Mouse (Mus musculus) heart, embryonic 10.5 days (tissue): ENCODE results near the gene Sort1. TPM values are rescaled to one million over a fixed set of nuclear protein-coding genes. Genes with fewer than 3 reads are reported as not detected.

Source experiments
- DNase-seq: peaks from one replicate; pipeline ENCODE4 v3.0.0-alpha.2; 2017; ENCODE audit warnings: low spot score
- H3K27ac ChIP-seq: fragments of 300-500 bp; sonication (generic); 2 replicates; pipeline ENCODE4 v1.5.1; 2016; ENCODE audit warnings: mild to moderate bottlenecking
- H3K27me3 ChIP-seq: fragments of 300-500 bp; sonication (generic); 2 replicates; pipeline ENCODE4 v1.6.1; 2016; ENCODE audit warnings: mild to moderate bottlenecking; ENCODE audit not compliant: poor library complexity, insufficient read depth, severe bottlenecking
- H3K36me3 ChIP-seq: fragments of 300-500 bp; sonication (generic); 2 replicates; pipeline ENCODE4 v1.6.1; 2016; ENCODE audit warnings: mild to moderate bottlenecking, moderate library complexity
- H3K4me1 ChIP-seq: fragments of 300-500 bp; sonication (generic); 2 replicates; pipeline ENCODE4 v1.6.1; 2016; ENCODE audit warnings: mild to moderate bottlenecking
- H3K4me3 ChIP-seq: fragments of 300-500 bp; sonication (generic); 2 replicates; pipeline ENCODE4 v1.5.1; 2016; ENCODE audit warnings: mild to moderate bottlenecking, moderate library complexity
- H3K9me3 ChIP-seq: fragments of 300-500 bp; sonication (generic); 2 replicates; pipeline ENCODE4 v1.6.1; 2016; ENCODE audit warnings: mild to moderate bottlenecking, moderate library complexity
- WGBS: fragments of 180-500 bp; shearing (Covaris S2); methylation state at CpG from one replicate; pipeline ENCODE4 v1.1.7; 2016; 5-methylcytosine and 5-hydroxymethylcytosine counted together
- polyA plus RNA-seq: library from polyadenylated mRNA; unstranded; fragments of >200 nt; fragmentation: Nextera tagmentation; extraction: Ambion mirVana; gene quantifications from 2 replicates; pipeline ENCODE4 v1.2.1, GENCODE M21; 2016

Gene Sort1
- polyA plus RNA-seq, 1 experiment from 2014 or later, result 15.1 TPM

- 0 out of 2 replicates have a peak overlapping the region, but pooled peaks have one; percentile 8 for H3K4me3 ChIP-seq
- peaks cover 79% of the 10 kb centered on the region for H3K4me1 ChIP-seq
- 53% methylated on average over 14 of the region's 14 CpGs for WGBS
- no peak for DNase-seq
- no peaks in the 10 kb centered on the region for H3K36me3 ChIP-seq
- peak overlapping the region; percentile 84; the same call in 1 of the 2 replicates for H3K27ac ChIP-seq
- no peaks in the 10 kb centered on the region for H3K9me3 ChIP-seq
- no peaks in the 10 kb centered on the region for H3K27me3 ChIP-seq
Measured at GRCm38 (mm10) chr3:108286671-108287439, 3.0 kb downstream of the Sort1 start.

- H3K36me3 ChIP-seq, result no peaks in the 10 kb centered on the region
- H3K27ac ChIP-seq, result peak overlapping the region; percentile 84
- H3K4me3 ChIP-seq, result peak overlapping the region; percentile 27
- peaks cover 75% of the 10 kb centered on the region for H3K4me1 ChIP-seq
- no peaks in the 10 kb centered on the region for H3K27me3 ChIP-seq
- no peaks in the 10 kb centered on the region for H3K9me3 ChIP-seq
- peak; percentile 83 for DNase-seq
- WGBS, result 18% methylated on average over 17 of the region's 17 CpGs
Measured at GRCm38 (mm10) chr3:108287811-108288805, 4.2 kb downstream of the Sort1 start.

- no peak for DNase-seq
- Histone ChIP-seq H3K36me3 (no peaks in the 10 kb centered on the region), H3K4me1 (peaks cover 76% of the 10 kb centered on the region), H3K4me3 (no peak overlapping the region), H3K27ac (0 out of 2 replicates have a peak overlapping the region, but pooled peaks have one; percentile 33), H3K27me3 (no peaks in the 10 kb centered on the region), H3K9me3 (no peaks in the 10 kb centered on the region)
- WGBS, result 75% methylated on average over 13 of the region's 13 CpGs
Measured at GRCm38 (mm10) chr3:108289311-108290130, 5.6 kb downstream of the Sort1 start.

GRCm38 (mm10) chr3:108291036-108291799 is 7.3 kb downstream of the Sort1 start:
- no peak overlapping the region for H3K4me3 ChIP-seq
- WGBS, result 70% methylated on average over 17 of the region's 17 CpGs
- no peaks in the 10 kb centered on the region for H3K36me3 ChIP-seq
- peaks cover 83% of the 10 kb centered on the region for H3K4me1 ChIP-seq
- H3K9me3 ChIP-seq, result no peaks in the 10 kb centered on the region
- H3K27ac ChIP-seq, result peak overlapping the region; percentile 44
- DNase-seq, result no peak
- H3K27me3 ChIP-seq, result no peaks in the 10 kb centered on the region

GRCm38 (mm10) chr3:108294398-108294797 is 10.5 kb downstream of the Sort1 start:
- Histone ChIP-seq H3K4me1 (peaks cover 83% of the 10 kb centered on the region), H3K27me3 (no peaks in the 10 kb centered on the region), H3K4me3 (0 out of 2 replicates have a peak overlapping the region, but pooled peaks have one; percentile 3), H3K27ac (peak overlapping the region; percentile 85), H3K9me3 (no peaks in the 10 kb centered on the region), H3K36me3 (no peaks in the 10 kb centered on the region)
- DNase-seq, result no peak
- 23% methylated on average over 2 of the region's 2 CpGs for WGBS

GRCm38 (mm10) chr3:108295379-108296219 is 11.7 kb downstream of the Sort1 start:
- Histone ChIP-seq H3K36me3 (no peaks in the 10 kb centered on the region), H3K4me3 (peak overlapping the region; percentile 41), H3K9me3 (no peaks in the 10 kb centered on the region), H3K27ac (peak overlapping the region; percentile 85), H3K27me3 (no peaks in the 10 kb centered on the region), H3K4me1 (peaks cover 73% of the 10 kb centered on the region)
- DNase-seq, result no peak
- WGBS, result 40% methylated on average over 14 of the region's 14 CpGs

GRCm38 (mm10) chr3:108296220-108297049 is 12.6 kb downstream of the Sort1 start:
- Histone ChIP-seq H3K27me3 (no peaks in the 10 kb centered on the region), H3K4me3 (peak overlapping the region; percentile 41), H3K27ac (peak overlapping the region; percentile 85), H3K4me1 (peaks cover 66% of the 10 kb centered on the region), H3K36me3 (no peaks in the 10 kb centered on the region), H3K9me3 (no peaks in the 10 kb centered on the region)
- no peak for DNase-seq
- 9% methylated on average over 14 of the region's 14 CpGs for WGBS

- Histone ChIP-seq H3K27ac (peak overlapping the region; percentile 85), H3K27me3 (no peaks in the 10 kb centered on the region), H3K4me3 (peak overlapping the region; percentile 41; the same call in 1 of the 2 replicates), H3K4me1 (peaks cover 63% of the 10 kb centered on the region), H3K36me3 (no peaks in the 10 kb centered on the region), H3K9me3 (no peaks in the 10 kb centered on the region)
- no peak for DNase-seq
- WGBS, result 63% methylated on average over 7 of the region's 7 CpGs
Measured at GRCm38 (mm10) chr3:108297050-108297419, 13.2 kb downstream of the Sort1 start.

- Histone ChIP-seq H3K36me3 (no peaks in the 10 kb centered on the region), H3K9me3 (no peaks in the 10 kb centered on the region), H3K27me3 (no peaks in the 10 kb centered on the region), H3K4me1 (peaks cover 62% of the 10 kb centered on the region), H3K4me3 (no peak overlapping the region), H3K27ac (peak overlapping the region; percentile 49)
- no peak for DNase-seq
- WGBS, result 44% methylated on average over 7 of the region's 7 CpGs
Measured at GRCm38 (mm10) chr3:108297603-108298553, 14.0 kb downstream of the Sort1 start.
